Mouse (Mus musculus): ENCODE results near the gene Atp8a2. TPM values are rescaled to one million over a fixed set of nuclear protein-coding genes. Genes with fewer than 3 reads are reported as not detected.

Atp8a2 gene
- total and polyA plus RNA-seq, 3 experiments: 1.8 to 4.3 (median 3.1) TPM

- Histone ChIP-seq H3K27me3 (ENCODE audit: control insufficient read depth, insufficient read depth, low read length) (0 out of 2 replicates have a peak, but pooled peaks cover 5% of the 10 kb centered on the region), H3K27ac (no peak overlapping the region), H3K9ac (ENCODE audit: low read depth, low read length) (no peak overlapping the region), H3K79me2 (replicated peaks; ENCODE audit: control insufficient read depth, insufficient read depth, low read length) (no peaks in the 10 kb centered on the region), H3K4me3 (no peak overlapping the region), H3K36me3 (ENCODE audit: control insufficient read depth, insufficient read depth, low read length) (no peaks in the 10 kb centered on the region), H3K4me1 (ENCODE audit: control insufficient read depth, insufficient read depth, low read length) (no peaks in the 10 kb centered on the region)
- intact Hi-C loops (cut with DNase I): no loop called here
- WGBS: 9% methylated on average over 21 of the region's 21 CpGs
- no peak for DNase-seq
- TF ChIP-seq EP300 (IDR thresholded peaks at IDR 0.05; ENCODE audit: insufficient read depth, low read depth, low read length) (no peak), POLR2A (IDR thresholded peaks at IDR 0.05; ENCODE audit: insufficient read depth, low read depth, low read length) (no peak), CTCF (IDR thresholded peaks at IDR 0.05) (no peak)
Measured at GRCm38 (mm10) chr14:60086254-60086807, 110.6 kb downstream of the Atp8a2 start.

GRCm38 (mm10) chr14:60082771-60083170 is 114.2 kb downstream of the Atp8a2 start:
- no peak for DNase-seq
- Histone ChIP-seq H3K36me3 (ENCODE audit: control insufficient read depth, insufficient read depth, low read length) (no peaks in the 10 kb centered on the region), H3K79me2 (replicated peaks; ENCODE audit: control insufficient read depth, insufficient read depth, low read length) (no peaks in the 10 kb centered on the region), H3K27me3 (ENCODE audit: control insufficient read depth, insufficient read depth, low read length) (0 out of 2 replicates have a peak, but pooled peaks cover 5% of the 10 kb centered on the region), H3K9ac (ENCODE audit: low read depth, low read length) (no peak overlapping the region), H3K27ac (no peak overlapping the region), H3K4me3 (no peak overlapping the region), H3K4me1 (ENCODE audit: control insufficient read depth, insufficient read depth, low read length) (no peaks in the 10 kb centered on the region)
- no peak for TF ChIP-seq POLR2A (IDR thresholded peaks at IDR 0.05; ENCODE audit: insufficient read depth, low read depth, low read length)
- TF ChIP-seq CTCF (IDR thresholded peaks at IDR 0.05): no peak
- no peak for TF ChIP-seq EP300 (IDR thresholded peaks at IDR 0.05; ENCODE audit: insufficient read depth, low read depth, low read length)
- intact Hi-C loops (cut with DNase I): no loop called here
- WGBS: 82% methylated on average over 8 of the region's 8 CpGs

- no peak overlapping the region for H3K27ac ChIP-seq
- no peaks in the 10 kb centered on the region for H3K27me3 ChIP-seq (ENCODE audit: control insufficient read depth, insufficient read depth, low read length)
- H3K79me2 ChIP-seq (replicated peaks; ENCODE audit: control insufficient read depth, insufficient read depth, low read length): no peaks in the 10 kb centered on the region
- intact Hi-C loops (cut with DNase I): no loop called here
- WGBS: 62% methylated on average over 4 of the region's 4 CpGs
- H3K9ac ChIP-seq (ENCODE audit: low read depth, low read length): no peak overlapping the region
- no peaks in the 10 kb centered on the region for H3K36me3 ChIP-seq (ENCODE audit: control insufficient read depth, insufficient read depth, low read length)
- no peak overlapping the region for H3K4me3 ChIP-seq
- TF ChIP-seq CTCF (IDR thresholded peaks at IDR 0.05) (no peak), EP300 (IDR thresholded peaks at IDR 0.05; ENCODE audit: insufficient read depth, low read depth, low read length) (no peak), POLR2A (IDR thresholded peaks at IDR 0.05; ENCODE audit: insufficient read depth, low read depth, low read length) (no peak)
- no peaks in the 10 kb centered on the region for H3K4me1 ChIP-seq (ENCODE audit: control insufficient read depth, insufficient read depth, low read length)
- DNase-seq: no peak
Measured at GRCm38 (mm10) chr14:60072496-60072895, 124.5 kb downstream of the Atp8a2 start.

GRCm38 (mm10) chr14:60065186-60065585 is 131.8 kb downstream of the Atp8a2 start:
- DNase-seq: no peak
- Histone ChIP-seq H3K4me3 (no peak overlapping the region), H3K4me1 (ENCODE audit: control insufficient read depth, insufficient read depth, low read length) (no peaks in the 10 kb centered on the region), H3K27ac (no peak overlapping the region), H3K79me2 (replicated peaks; ENCODE audit: control insufficient read depth, insufficient read depth, low read length) (no peaks in the 10 kb centered on the region), H3K36me3 (ENCODE audit: control insufficient read depth, insufficient read depth, low read length) (no peaks in the 10 kb centered on the region), H3K9ac (ENCODE audit: low read depth, low read length) (no peak overlapping the region), H3K27me3 (ENCODE audit: control insufficient read depth, insufficient read depth, low read length) (no peaks in the 10 kb centered on the region)
- WGBS: 59% methylated on average over 3 of the region's 3 CpGs
- no peak for TF ChIP-seq CTCF (IDR thresholded peaks at IDR 0.05)
- TF ChIP-seq EP300 (IDR thresholded peaks at IDR 0.05; ENCODE audit: insufficient read depth, low read depth, low read length): no peak
- intact Hi-C loops (cut with DNase I): no loop called here

GRCm38 (mm10) chr14:60061023-60061422 is 136.0 kb downstream of the Atp8a2 start:
- Histone ChIP-seq H3K36me3 (ENCODE audit: control insufficient read depth, insufficient read depth, low read length) (no peaks in the 10 kb centered on the region), H3K4me3 (no peak overlapping the region), H3K27ac (no peak overlapping the region), H3K79me2 (replicated peaks; ENCODE audit: control insufficient read depth, insufficient read depth, low read length) (no peaks in the 10 kb centered on the region), H3K27me3 (ENCODE audit: control insufficient read depth, insufficient read depth, low read length) (no peaks in the 10 kb centered on the region), H3K9ac (ENCODE audit: low read depth, low read length) (no peak overlapping the region), H3K4me1 (ENCODE audit: control insufficient read depth, insufficient read depth, low read length) (no peaks in the 10 kb centered on the region)
- no peak for DNase-seq
- intact Hi-C loops (cut with DNase I): no loop called here
- no peak for TF ChIP-seq EP300 (IDR thresholded peaks at IDR 0.05; ENCODE audit: insufficient read depth, low read depth, low read length)
- no peak for TF ChIP-seq POLR2A (IDR thresholded peaks at IDR 0.05; ENCODE audit: insufficient read depth, low read depth, low read length)
- no peak for TF ChIP-seq CTCF (IDR thresholded peaks at IDR 0.05)
- 81% methylated on average over 3 of the region's 3 CpGs for WGBS

- no peak overlapping the region for H3K9ac ChIP-seq (ENCODE audit: low read depth, low read length)
- 42% methylated on average over 3 of the region's 3 CpGs for WGBS
- intact Hi-C loops (cut with DNase I): no loop called here
- no peak overlapping the region for H3K4me3 ChIP-seq
- no peaks in the 10 kb centered on the region for H3K36me3 ChIP-seq (ENCODE audit: control insufficient read depth, insufficient read depth, low read length)
- H3K27ac ChIP-seq: no peak overlapping the region
- H3K4me1 ChIP-seq (ENCODE audit: control insufficient read depth, insufficient read depth, low read length): no peaks in the 10 kb centered on the region
- H3K27me3 ChIP-seq (ENCODE audit: control insufficient read depth, insufficient read depth, low read length): no peaks in the 10 kb centered on the region
- H3K79me2 ChIP-seq (replicated peaks; ENCODE audit: control insufficient read depth, insufficient read depth, low read length): no peaks in the 10 kb centered on the region
- no peak for DNase-seq
- no peak for TF ChIP-seq CTCF (IDR thresholded peaks at IDR 0.05)
- TF ChIP-seq POLR2A (IDR thresholded peaks at IDR 0.05; ENCODE audit: insufficient read depth, low read depth, low read length): no peak
- TF ChIP-seq EP300 (IDR thresholded peaks at IDR 0.05; ENCODE audit: insufficient read depth, low read depth, low read length): no peak
Measured at GRCm38 (mm10) chr14:60058867-60059266, 138.1 kb downstream of the Atp8a2 start.
